Mouse (Mus musculus) lung, postnatal 0 days (tissue): ENCODE results near the gene Ophn1. TPM values are rescaled to one million over a fixed set of nuclear protein-coding genes. Genes with fewer than 3 reads are reported as not detected.

Experiments used
- ATAC-seq: fragments of 200-750 bp; cut with Nextera tagmentation; 2 replicates; pipeline ENCODE4 v1.8.0; 2017; ENCODE audit warnings: moderate library complexity
- DNase-seq: peaks from one replicate; pipeline ENCODE4 v3.0.0-alpha.2; 2016; ENCODE audit warnings: low spot score
- H3K27ac ChIP-seq: fragments of 300-500 bp; sonication (generic); 2 replicates; pipeline ENCODE4 v1.5.1; 2014; ENCODE audit warnings: antibody characterized with exemption, mild to moderate bottlenecking, low read length, mixed read lengths
- H3K27me3 ChIP-seq: fragments of 300-500 bp; sonication (generic); replicated peaks from 2 replicates; pipeline ENCODE4 v1.6.1; 2014; ENCODE audit warnings: low read length, mixed read lengths; ENCODE audit not compliant: insufficient read depth
- H3K36me3 ChIP-seq: fragments of 300-500 bp; sonication (generic); 2 replicates; pipeline ENCODE4 v1.6.1; 2014; ENCODE audit warnings: low read length, mixed read lengths; ENCODE audit not compliant: insufficient read depth
- H3K4me1 ChIP-seq: fragments of 300-500 bp; sonication (generic); 2 replicates; pipeline ENCODE4 v1.6.1; 2014; ENCODE audit warnings: antibody characterized with exemption, low read depth, low read length, mixed read lengths; ENCODE audit not compliant: insufficient read depth
- H3K4me2 ChIP-seq: fragments of 300-500 bp; sonication (generic); replicated peaks from 2 replicates; pipeline ENCODE4 v1.6.1; 2014; ENCODE audit warnings: low read depth, mild to moderate bottlenecking, low read length, moderate library complexity, mixed read lengths
- H3K4me3 ChIP-seq: fragments of 300-500 bp; sonication (generic); 2 replicates; pipeline ENCODE4 v1.5.1; 2014; ENCODE audit warnings: low read depth, low read length
- H3K9ac ChIP-seq: fragments of 300-500 bp; sonication (generic); replicated peaks from 2 replicates; pipeline ENCODE4 v1.6.1; 2014; ENCODE audit warnings: low read depth, mild to moderate bottlenecking
- H3K9me3 ChIP-seq: fragments of 300-500 bp; sonication (generic); 2 replicates; pipeline ENCODE4 v1.6.1; 2016; ENCODE audit warnings: low read length, mixed read lengths
- CTCF ChIP-seq: IDR thresholded peaks from 2 replicates; pipeline ENCODE4 v1.5.1; 2016; ENCODE audit warnings: antibody characterized with exemption, mild to moderate bottlenecking
- EP300 ChIP-seq: IDR thresholded peaks from 2 replicates; pipeline ENCODE4 v1.6.1; 2016; ENCODE audit warnings: antibody characterized with exemption, mild to moderate bottlenecking, control low read depth
- WGBS: fragments of 180-500 bp; shearing (Covaris S2); extraction: QIAGEN DNeasy Blood & Tissue Kit; methylation state at CpG from one replicate; pipeline ENCODE4 v1.1.7; 2014; 5-methylcytosine and 5-hydroxymethylcytosine counted together
- microRNA-seq: library from miRNA; unstranded; fragments of <30 nt; microRNA quantifications from one replicate; pipeline ENCODE4, GENCODE M21; 2016
- polyA plus RNA-seq: library from polyadenylated mRNA; unstranded; fragments of >200 nt; fragmentation: Nextera tagmentation; extraction: Ambion mirVana; gene quantifications from 2 replicates; pipeline ENCODE4 v1.2.1, GENCODE M21; 2015

Ophn1 gene
- polyA plus RNA-seq, 1 experiment from 2014 or later = 17.7 TPM

GRCm38 (mm10) chrX:98515329-98515728 is 375.5 kb downstream of the Ophn1 start:
- WGBS = 71% methylated on average over 2 of the region's 2 CpGs
- Histone ChIP-seq H3K27me3 (no peaks in the 10 kb centered on the region), H3K4me2 (no peak overlapping the region), H3K4me3 (no peak overlapping the region), H3K9ac (no peak overlapping the region), H3K4me1 (no peaks in the 10 kb centered on the region), H3K9me3 (no peaks in the 10 kb centered on the region), H3K36me3 (no peaks in the 10 kb centered on the region), H3K27ac (no peak overlapping the region)
- no peak for ATAC-seq
- DNase-seq = peak; percentile 28
- TF ChIP-seq CTCF (no peak), EP300 (no peak)

DNA sequence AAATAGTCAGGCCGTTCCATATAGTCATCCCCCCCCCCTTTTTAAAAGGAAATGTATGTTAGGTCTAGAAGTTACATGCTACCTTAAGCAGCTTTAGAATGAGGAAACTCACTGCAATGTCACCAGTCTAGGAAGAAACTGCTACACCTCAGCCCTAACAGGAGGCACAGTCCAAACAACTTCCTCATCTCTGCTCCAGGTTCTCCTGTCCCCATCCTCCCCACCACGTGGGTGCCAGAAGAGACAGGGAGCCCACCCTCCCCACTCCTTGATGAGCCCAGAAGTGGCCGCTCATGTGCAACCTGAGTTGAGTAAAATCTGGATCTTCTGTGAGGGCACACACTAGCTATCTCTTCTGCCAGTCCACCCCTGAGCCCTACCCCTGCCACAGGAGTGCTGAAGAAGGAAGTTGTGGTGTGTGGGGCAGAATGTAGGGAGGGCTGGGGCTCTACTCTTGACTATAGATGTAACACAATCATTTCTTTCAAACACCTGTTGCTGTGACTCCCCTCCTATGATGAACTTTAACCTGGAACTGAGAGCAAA is 376.4 kb downstream of the Ophn1 start:
- no peak for ATAC-seq
- 48% methylated on average over 3 of the region's 3 CpGs for WGBS
- H3K4me3 ChIP-seq = no peak overlapping the region
- no peak for TF ChIP-seq CTCF
- no peak for TF ChIP-seq EP300
- no peak overlapping the region for H3K27ac ChIP-seq
- no peak overlapping the region for H3K4me2 ChIP-seq
- H3K9me3 ChIP-seq = no peaks in the 10 kb centered on the region
- no peaks in the 10 kb centered on the region for H3K36me3 ChIP-seq
- no peak overlapping the region for H3K9ac ChIP-seq
- no peak for DNase-seq
- no peaks in the 10 kb centered on the region for H3K27me3 ChIP-seq
- H3K4me1 ChIP-seq = no peaks in the 10 kb centered on the region

Small RNA genes lying within 50 kb of the gene (microRNA-seq; reads per million reads assigned to microRNA genes)
- not detected for gene Gm27554

Other genes with a start within 250 kb of the Ophn1 start
- 42.3 and 42.5 TPM in 2 replicates for gene Yipf6, start 45.3 kb upstream of the Ophn1 start, polyA plus RNA-seq
- gene Stard8, start 112.2 kb upstream of the Ophn1 start, polyA plus RNA-seq = 14.8 and 18.7 TPM in 2 replicates
- gene Efnb1, start 245.1 kb upstream of the Ophn1 start, polyA plus RNA-seq = 45.6 and 53.0 TPM in 2 replicates